Mouse (Mus musculus): ENCODE data around the gene Cnih4. TPM values are rescaled to one million over a fixed set of nuclear protein-coding genes. Genes with fewer than 3 reads are reported as not detected.
A peak's percentile ranks its signal among the peaks of the same experiment; 100 is the strongest.

Cnih4 gene
- polyA plus RNA-seq, 2 experiments = 26.6 to 99.3 TPM

GRCm38 (mm10) chr1:181210601-181211402 lies 66.3 kb downstream of the Cnih4 start:
- no peaks in the 10 kb centered on the region for H3K9me3 ChIP-seq (ENCODE audit: control insufficient read depth, low read length)
- H3K27ac ChIP-seq (replicated peaks; ENCODE audit: low read depth, low read length) = peak overlapping the region; percentile 93
- no peaks in the 10 kb centered on the region for H3K27me3 ChIP-seq (ENCODE audit: control insufficient read depth, insufficient read depth, low read length)
- 2% methylated on average over 37 of the region's 56 CpGs for WGBS
- peaks cover 14% of the 10 kb centered on the region for H3K4me1 ChIP-seq (ENCODE audit: control insufficient read depth, insufficient read depth, low read length)
- peak overlapping the region; percentile 97 for H3K9ac ChIP-seq (ENCODE audit: low read depth, low read length, severe bottlenecking)
- ATAC-seq (ENCODE audit: low FRiP score, low read depth) (peak; percentile 8; the same call in 1 of the 2 replicates), DNase-seq (ENCODE audit: low spot score) (no peak)
- H3K4me2 ChIP-seq (replicated peaks; ENCODE audit: low read depth, low read length, severe bottlenecking) = peak overlapping the region; percentile 91
- H3K4me3 ChIP-seq (replicated peaks; ENCODE audit: low read length) = peak overlapping the region; percentile 96
- no peak for TF ChIP-seq POLR2A (IDR thresholded peaks at IDR 0.05; ENCODE audit: borderline replicate concordance, extremely low read depth, insufficient read depth, insufficient read length)
- peaks cover 13% of the 10 kb centered on the region for H3K36me3 ChIP-seq (ENCODE audit: control insufficient read depth, insufficient read depth, low read length)

GRCm38 (mm10) chr1:181211403-181211919 lies 67.0 kb downstream of the Cnih4 start:
- Histone ChIP-seq H3K27ac (replicated peaks; ENCODE audit: low read depth, low read length) (peak overlapping the region; percentile 93), H3K4me1 (ENCODE audit: control insufficient read depth, insufficient read depth, low read length) (peaks cover 14% of the 10 kb centered on the region), H3K9ac (ENCODE audit: low read depth, low read length, severe bottlenecking) (peak overlapping the region; percentile 97), H3K4me2 (replicated peaks; ENCODE audit: low read depth, low read length, severe bottlenecking) (peak overlapping the region; percentile 91), H3K36me3 (ENCODE audit: control insufficient read depth, insufficient read depth, low read length) (peaks cover 9% of the 10 kb centered on the region), H3K27me3 (ENCODE audit: control insufficient read depth, insufficient read depth, low read length) (no peaks in the 10 kb centered on the region), H3K9me3 (ENCODE audit: control insufficient read depth, low read length) (no peaks in the 10 kb centered on the region), H3K4me3 (replicated peaks; ENCODE audit: low read length) (peak overlapping the region; percentile 96)
- ATAC-seq (ENCODE audit: low FRiP score, low read depth) (peak; percentile 42), DNase-seq (ENCODE audit: low spot score) (no peak)
- no peak for TF ChIP-seq POLR2A (IDR thresholded peaks at IDR 0.05; ENCODE audit: borderline replicate concordance, extremely low read depth, insufficient read depth, insufficient read length)
- no CpG with 5 or more reads among the region's 72 CpGs for WGBS

GRCm38 (mm10) chr1:181211920-181212633 lies 67.6 kb downstream of the Cnih4 start, which contains the start of gene Wdr26:
TSS of gene Wdr26 (minus strand) at chr1:181212001.
- H3K4me1 ChIP-seq (ENCODE audit: control insufficient read depth, insufficient read depth, low read length) = peaks cover 14% of the 10 kb centered on the region
- H3K27ac ChIP-seq (replicated peaks; ENCODE audit: low read depth, low read length) = peak within 1 kb of the TSS; percentile 93
- peak within 1 kb of the TSS; percentile 96 for H3K4me3 ChIP-seq (replicated peaks; ENCODE audit: low read length)
- peak; percentile 94 for ATAC-seq (ENCODE audit: low FRiP score, low read depth)
- 0% methylated on average over 30 of the region's 54 CpGs for WGBS
- H3K27me3 ChIP-seq (ENCODE audit: control insufficient read depth, insufficient read depth, low read length) = no peaks in the 10 kb centered on the region
- H3K4me2 ChIP-seq (replicated peaks; ENCODE audit: low read depth, low read length, severe bottlenecking) = peak within 1 kb of the TSS; percentile 91
- H3K9me3 ChIP-seq (ENCODE audit: control insufficient read depth, low read length) = no peaks in the 10 kb centered on the region
- H3K9ac ChIP-seq (ENCODE audit: low read depth, low read length, severe bottlenecking) = peak within 1 kb of the TSS; percentile 97
- peak; percentile 90 for DNase-seq (ENCODE audit: low spot score)
- peaks cover 7% of the 10 kb centered on the region for H3K36me3 ChIP-seq (ENCODE audit: control insufficient read depth, insufficient read depth, low read length)
- TF ChIP-seq POLR2A (IDR thresholded peaks at IDR 0.05; ENCODE audit: borderline replicate concordance, extremely low read depth, insufficient read depth, insufficient read length) = no peak

GRCm38 (mm10) chr1:181214296-181215035 lies 70.0 kb downstream of the Cnih4 start:
- no peak overlapping the region for H3K4me2 ChIP-seq (replicated peaks; ENCODE audit: low read depth, low read length, severe bottlenecking)
- H3K36me3 ChIP-seq (ENCODE audit: control insufficient read depth, insufficient read depth, low read length) = no peaks in the 10 kb centered on the region
- H3K27ac ChIP-seq (replicated peaks; ENCODE audit: low read depth, low read length) = no peak overlapping the region
- 85% methylated on average over 8 of the region's 8 CpGs for WGBS
- ATAC-seq (ENCODE audit: low FRiP score, low read depth) (no peak), DNase-seq (ENCODE audit: low spot score) (no peak)
- H3K9ac ChIP-seq (ENCODE audit: low read depth, low read length, severe bottlenecking) = no peak overlapping the region
- no peak for TF ChIP-seq POLR2A (IDR thresholded peaks at IDR 0.05; ENCODE audit: borderline replicate concordance, extremely low read depth, insufficient read depth, insufficient read length)
- H3K9me3 ChIP-seq (ENCODE audit: control insufficient read depth, low read length) = no peaks in the 10 kb centered on the region
- peaks cover 13% of the 10 kb centered on the region for H3K4me1 ChIP-seq (ENCODE audit: control insufficient read depth, insufficient read depth, low read length)
- no peak overlapping the region for H3K4me3 ChIP-seq (replicated peaks; ENCODE audit: low read length)
- no peaks in the 10 kb centered on the region for H3K27me3 ChIP-seq (ENCODE audit: control insufficient read depth, insufficient read depth, low read length)

GRCm38 (mm10) chr1:181216315-181216714 lies 71.8 kb downstream of the Cnih4 start:
- H3K9ac ChIP-seq (ENCODE audit: low read depth, low read length, severe bottlenecking) = no peak overlapping the region

More at GRCm38 (mm10) chr1:181216315-181216714, 71.8 kb downstream of the Cnih4 start:
- H3K36me3 ChIP-seq (ENCODE audit: control insufficient read depth, insufficient read depth, low read length) = no peaks in the 10 kb centered on the region
- no peak for TF ChIP-seq POLR2A (IDR thresholded peaks at IDR 0.05; ENCODE audit: borderline replicate concordance, extremely low read depth, insufficient read depth, insufficient read length)
- WGBS = 53% methylated on average over 4 of the region's 4 CpGs
- no peak overlapping the region for H3K4me2 ChIP-seq (replicated peaks; ENCODE audit: low read depth, low read length, severe bottlenecking)
- H3K9me3 ChIP-seq (ENCODE audit: control insufficient read depth, low read length) = no peaks in the 10 kb centered on the region
- no peaks in the 10 kb centered on the region for H3K27me3 ChIP-seq (ENCODE audit: control insufficient read depth, insufficient read depth, low read length)
- H3K27ac ChIP-seq (replicated peaks; ENCODE audit: low read depth, low read length) = no peak overlapping the region
- ATAC-seq (ENCODE audit: low FRiP score, low read depth) (no peak), DNase-seq (ENCODE audit: low spot score) (no peak)
- 0 out of 2 replicates have a peak, but pooled peaks cover 5% of the 10 kb centered on the region for H3K4me1 ChIP-seq (ENCODE audit: control insufficient read depth, insufficient read depth, low read length)
- H3K4me3 ChIP-seq (replicated peaks; ENCODE audit: low read length) = no peak overlapping the region

Other genes with a start within 250 kb of the Cnih4 start
- gene Pycr2, start 240.4 kb upstream of the Cnih4 start, polyA plus RNA-seq (2012; rRNA removed) = 62.5 and 80.3 TPM in 2 replicates
- gene Pycr2, start 240.4 kb upstream of the Cnih4 start, polyA plus RNA-seq (2014; fragmentation: Nextera tagmentation; extraction: Ambion mirVana) = 91.5 and 95.6 TPM in 2 replicates
- gene Lefty1, start 209.7 kb upstream of the Cnih4 start, polyA plus RNA-seq (2012; rRNA removed) = 4.1 and 4.8 TPM in 2 replicates
- gene Lefty1, start 209.7 kb upstream of the Cnih4 start, polyA plus RNA-seq (2014; fragmentation: Nextera tagmentation; extraction: Ambion mirVana) = 2.7 and 3.5 TPM in 2 replicates
- 47.9 and 56.9 TPM in 2 replicates for gene Tmem63a, start 202.3 kb upstream of the Cnih4 start, polyA plus RNA-seq (2012; rRNA removed)
- gene Tmem63a, start 202.3 kb upstream of the Cnih4 start, polyA plus RNA-seq (2014; fragmentation: Nextera tagmentation; extraction: Ambion mirVana) = 18.2 and 19.1 TPM in 2 replicates
- 6.7 TPM in 2 replicates for gene Ephx1, start 123.8 kb upstream of the Cnih4 start, polyA plus RNA-seq (2012; rRNA removed)
- gene Ephx1, start 123.8 kb upstream of the Cnih4 start, polyA plus RNA-seq (2014; fragmentation: Nextera tagmentation; extraction: Ambion mirVana) = 6.8 and 8.1 TPM in 2 replicates
- gene 9130409I23Rik, start 93.5 kb upstream of the Cnih4 start, polyA plus RNA-seq (2012; rRNA removed) = not detected in 2 replicates
- gene 9130409I23Rik, start 93.5 kb upstream of the Cnih4 start, polyA plus RNA-seq (2014; fragmentation: Nextera tagmentation; extraction: Ambion mirVana) = not detected in 2 replicates
- 69.1 and 79.4 TPM in 2 replicates for gene Nvl, start 489 bp upstream of the Cnih4 start, polyA plus RNA-seq (2012; rRNA removed)
- gene Nvl, start 489 bp upstream of the Cnih4 start, polyA plus RNA-seq (2014; fragmentation: Nextera tagmentation; extraction: Ambion mirVana) = 37.0 and 42.7 TPM in 2 replicates
- gene Wdr26, start 67.3 kb downstream of the Cnih4 start, polyA plus RNA-seq (2012; rRNA removed) = 57.9 and 58.7 TPM in 2 replicates
- 45.4 and 50.2 TPM in 2 replicates for gene Wdr26, start 67.3 kb downstream of the Cnih4 start, polyA plus RNA-seq (2014; fragmentation: Nextera tagmentation; extraction: Ambion mirVana)
- 0.64 and 0.69 TPM in 2 replicates for gene Cnih3, start 207.9 kb downstream of the Cnih4 start, polyA plus RNA-seq (2012; rRNA removed)
- 0.43 and 0.58 TPM in 2 replicates for gene Cnih3, start 207.9 kb downstream of the Cnih4 start, polyA plus RNA-seq (2014; fragmentation: Nextera tagmentation; extraction: Ambion mirVana)